Mouse (Mus musculus) MEL (cell line): ENCODE results near the gene Slc44a5. TPM values are rescaled to one million over a fixed set of nuclear protein-coding genes. Genes with fewer than 3 reads are reported as not detected.

Source experiments
- DNase-seq: peaks from one replicate; pipeline ENCODE4 v3.0.0; 2011; ENCODE audit warnings: low read depth, low spot score
- H3K27ac ChIP-seq: 2 replicates; pipeline ENCODE4 v1.5.1; 2012; ENCODE audit warnings: low read depth, mild to moderate bottlenecking, control low read depth, low read length, moderate library complexity; ENCODE audit not compliant: control insufficient read depth
- H3K27me3 ChIP-seq, 2 experiments: fragments of 150-350 bp in 1 of 2; sonication (generic) in 1 of 2; 2 replicates each; pipeline ENCODE4 v1.6.1; 2012; ENCODE audit warnings: low read length in 2 of 2, mild to moderate bottlenecking in 2 of 2, improper control_type of control experiment in 1 of 2, moderate library complexity in 1 of 2; ENCODE audit not compliant: insufficient read depth in 2 of 2, control insufficient read depth in 1 of 2
- H3K36me3 ChIP-seq, 2 experiments: 2 replicates each; pipeline ENCODE4 v1.6.1; 2012 to 2014; ENCODE audit warnings: low read length in 2 of 2, improper control_type of control experiment in 1 of 2, inconsistent platforms in 1 of 2, mild to moderate bottlenecking in 1 of 2; ENCODE audit not compliant: insufficient read depth in 2 of 2, control insufficient read depth in 1 of 2
- H3K4me1 ChIP-seq, 2 experiments: fragments of 150-350 bp in 1 of 2; sonication (generic) in 1 of 2; 2 replicates each; pipeline ENCODE4 v1.6.1; 2012; ENCODE audit warnings: low read length in 2 of 2, improper control_type of control experiment in 1 of 2, mild to moderate bottlenecking in 1 of 2; ENCODE audit not compliant: insufficient read depth in 2 of 2, control insufficient read depth in 1 of 2
- H3K4me3 ChIP-seq, 2 experiments: fragments of 150-350 bp in 1 of 2; sonication (generic) in 1 of 2; 2 replicates each; pipeline ENCODE4 v1.5.1; 2012; ENCODE audit warnings: low read depth in 2 of 2, low read length in 2 of 2, mild to moderate bottlenecking in 2 of 2, moderate library complexity in 2 of 2, control low read depth in 1 of 2, improper control_type of control experiment in 1 of 2; ENCODE audit not compliant: control insufficient read depth in 1 of 2, insufficient read depth in 1 of 2
- H3K79me2 ChIP-seq: 2 replicates; pipeline ENCODE4 v1.6.1; 2012; ENCODE audit warnings: mild to moderate bottlenecking, low read length, moderate library complexity; ENCODE audit not compliant: control insufficient read depth, poor library complexity, insufficient read depth
- H3K9ac ChIP-seq: 2 replicates; pipeline ENCODE4 v1.6.1; 2012; ENCODE audit warnings: low read depth, mild to moderate bottlenecking, control low read depth, low read length, moderate library complexity; ENCODE audit not compliant: control insufficient read depth, poor library complexity, severe bottlenecking
- H3K9me3 ChIP-seq: fragments of 150-350 bp; sonication (generic); replicated peaks from 2 replicates; pipeline ENCODE4 v1.6.1; 2012; ENCODE audit warnings: mild to moderate bottlenecking, low read length, improper control_type of control experiment, moderate library complexity; ENCODE audit not compliant: insufficient read depth
- CHD1 ChIP-seq: IDR thresholded peaks from 2 replicates; pipeline ENCODE4 v1.6.1; 2012; ENCODE audit warnings: low read depth, mild to moderate bottlenecking, inconsistent platforms, low read length, improper control_type of control experiment
- CHD2 ChIP-seq: IDR thresholded peaks from 2 replicates; pipeline ENCODE4 v1.6.1; 2011; ENCODE audit warnings: low read length, improper control_type of control experiment
- CTCF ChIP-seq, 3 experiments: IDR thresholded peaks in 2 of 3; conservative IDR thresholded peaks in 1 of 3; 2 replicates each; pipeline ENCODE4 v1.5.1; 2011 to 2012; ENCODE audit warnings: low read length in 3 of 3, low read depth in 2 of 3, mild to moderate bottlenecking in 2 of 3, improper control_type of control experiment in 1 of 3, inconsistent platforms in 1 of 3, mixed read lengths in 1 of 3, moderate library complexity in 1 of 3; ENCODE audit not compliant: control insufficient read depth in 1 of 3, insufficient read depth in 1 of 3, poor library complexity in 1 of 3, severe bottlenecking in 1 of 3
- ELF1 ChIP-seq: IDR thresholded peaks from 2 replicates; pipeline ENCODE4 v1.6.1; 2014; ENCODE audit warnings: low read depth, mild to moderate bottlenecking, inconsistent platforms, low read length, improper control_type of control experiment, moderate library complexity
- EP300 ChIP-seq, 2 experiments: IDR thresholded peaks; 2 replicates each; pipeline ENCODE4 v1.6.1; 2011; ENCODE audit warnings: improper control_type of control experiment in 2 of 2, low read length in 2 of 2, low read depth in 1 of 2, mild to moderate bottlenecking in 1 of 2
- ETS1 ChIP-seq: IDR thresholded peaks from 2 replicates; pipeline ENCODE4 v1.6.1; 2012; ENCODE audit warnings: low read depth, mild to moderate bottlenecking, inconsistent platforms, low read length, improper control_type of control experiment, moderate library complexity
- GABPA ChIP-seq: IDR thresholded peaks from 2 replicates; pipeline ENCODE4 v1.6.1; 2012; ENCODE audit warnings: low read depth, mild to moderate bottlenecking, inconsistent platforms, low read length, improper control_type of control experiment, moderate library complexity
- JUND ChIP-seq: IDR thresholded peaks from 2 replicates; pipeline ENCODE4 v1.6.1; 2011; ENCODE audit warnings: low read depth, mild to moderate bottlenecking, improper control_type of control experiment, low read length
- MAZ ChIP-seq: IDR thresholded peaks from 2 replicates; pipeline ENCODE4 v1.6.1; 2012; ENCODE audit warnings: low read depth, mild to moderate bottlenecking, inconsistent platforms, low read length, improper control_type of control experiment
- MEF2A ChIP-seq: IDR thresholded peaks from 2 replicates; pipeline ENCODE4 v1.6.1; 2014; ENCODE audit warnings: low read depth, mild to moderate bottlenecking, inconsistent platforms, low read length, improper control_type of control experiment; ENCODE audit not compliant: poor library complexity, insufficient replicate concordance, severe bottlenecking; ENCODE audit errors: extremely low read depth
- MXI1 ChIP-seq: IDR thresholded peaks from 2 replicates; pipeline ENCODE4 v1.6.1; 2011; ENCODE audit warnings: mild to moderate bottlenecking, low read depth, low read length, improper control_type of control experiment
- MYB ChIP-seq: IDR thresholded peaks from 2 replicates; pipeline ENCODE4 v1.6.1; 2011; ENCODE audit warnings: mild to moderate bottlenecking, low read depth, low read length, improper control_type of control experiment
- MYC ChIP-seq: IDR thresholded peaks from 2 replicates; pipeline ENCODE4 v1.6.1; 2011; ENCODE audit warnings: low read depth, mild to moderate bottlenecking, low read length, improper control_type of control experiment, moderate library complexity
- NRF1 ChIP-seq: IDR thresholded peaks from 2 replicates; pipeline ENCODE4 v1.6.1; 2014; ENCODE audit warnings: low read depth, mild to moderate bottlenecking, inconsistent platforms, low read length, improper control_type of control experiment, moderate library complexity; ENCODE audit not compliant: poor library complexity, insufficient read depth, severe bottlenecking
- POLR2A ChIP-seq, 2 experiments: IDR thresholded peaks; 2 replicates each; pipeline ENCODE4 v1.6.1; 2011 to 2012; ENCODE audit warnings: low read length in 2 of 2, mild to moderate bottlenecking in 2 of 2, control low read depth in 1 of 2, improper control_type of control experiment in 1 of 2, low read depth in 1 of 2, moderate library complexity in 1 of 2; ENCODE audit not compliant: control insufficient read depth in 1 of 2, insufficient read depth in 1 of 2, poor library complexity in 1 of 2
- RAD21 ChIP-seq: IDR thresholded peaks from 2 replicates; pipeline ENCODE4 v1.6.1; 2011; ENCODE audit warnings: mild to moderate bottlenecking, low read depth, low read length, improper control_type of control experiment
- SIN3A ChIP-seq: IDR thresholded peaks from 2 replicates; pipeline ENCODE4 v1.6.1; 2012; ENCODE audit warnings: low read length, improper control_type of control experiment, inconsistent platforms
- SMC3 ChIP-seq: IDR thresholded peaks from 2 replicates; pipeline ENCODE4 v1.6.1; 2011; ENCODE audit warnings: low read depth, low read length, improper control_type of control experiment
- TBP ChIP-seq: IDR thresholded peaks from 2 replicates; pipeline ENCODE4 v1.8.0; 2011; ENCODE audit warnings: low read depth, low read length, improper control_type of control experiment
- USF2 ChIP-seq, 2 experiments: IDR thresholded peaks; 2 replicates each; pipeline ENCODE4 v1.6.1; 2011 to 2012; ENCODE audit warnings: improper control_type of control experiment in 2 of 2, low read length in 2 of 2, borderline replicate concordance in 1 of 2, inconsistent platforms in 1 of 2, low read depth in 1 of 2, mild to moderate bottlenecking in 1 of 2; ENCODE audit not compliant: insufficient read depth in 1 of 2
- ZC3H11A ChIP-seq: IDR thresholded peaks from 2 replicates; pipeline ENCODE4 v1.6.1; 2012; ENCODE audit warnings: low read depth, mild to moderate bottlenecking, inconsistent platforms, low read length, improper control_type of control experiment
- ZNF384 ChIP-seq: IDR thresholded peaks from 2 replicates; pipeline ENCODE4 v1.6.1; 2012; ENCODE audit warnings: low read depth, mild to moderate bottlenecking, inconsistent platforms, low read length, improper control_type of control experiment
- polyA plus RNA-seq, 2 experiments: library from polyadenylated mRNA; stranded (reverse) in 1 of 2; unstranded in 1 of 2; fragments of >175 nt in 1 of 2; fragments of >200 nt in 1 of 2; gene quantifications; 2 replicates each; pipeline versions ENCODE4 v1.2.1 to v1.2.4; 2012; ENCODE audit warnings: low replicate concordance in 2 of 2, low read depth in 1 of 2; ENCODE audit not compliant: insufficient read length in 2 of 2, insufficient read depth in 1 of 2, missing spikeins in 1 of 2
- total RNA-seq: library from RNA; depleted of rRNA; stranded (reverse); fragments of 300-350 nt; gene quantifications from 2 replicates; pipeline ENCODE4 v1.2.3, GENCODE M21; 2012

Gene Slc44a5
- total and polyA plus RNA-seq, 3 experiments: not detected

- Histone ChIP-seq H3K27me3 (no peaks in the 10 kb centered on the region), H3K9me3 (no peaks in the 10 kb centered on the region), H3K36me3 (no peaks in the 10 kb centered on the region), H3K9ac (no peak overlapping the region), H3K4me3 (no peak overlapping the region), H3K27ac (no peak overlapping the region), H3K79me2 (no peaks in the 10 kb centered on the region), H3K4me1 (peaks cover 0 to 3% of the 10 kb centered on the region in 2 experiments; a peak in 1 of 4 replicates)
- no peak for DNase-seq
- TF ChIP-seq MYB (no peak), MXI1 (no peak), JUND (no peak), MYC (no peak), RAD21 (no peak), USF2 (IDR thresholded peaks at IDR 0.05; ENCODE audit: borderline replicate concordance in 1 of 2, insufficient read depth in 1 of 2, low read depth in 1 of 2, low read length in 2 of 2) (no peak)
Measured at GRCm38 (mm10) chr3:154172593-154172965, 199.3 kb downstream of the Slc44a5 start.

GRCm38 (mm10) chr3:154173556-154173955 lies 200.3 kb downstream of the Slc44a5 start:
- Histone ChIP-seq H3K36me3 (no peaks in the 10 kb centered on the region), H3K9ac (no peak overlapping the region), H3K9me3 (no peaks in the 10 kb centered on the region), H3K4me3 (no peak overlapping the region), H3K4me1 (peaks cover 0 to 7% of the 10 kb centered on the region in 2 experiments; a peak in 1 of 4 replicates), H3K27me3 (no peaks in the 10 kb centered on the region), H3K79me2 (no peaks in the 10 kb centered on the region), H3K27ac (no peak overlapping the region)
- no peak for TF ChIP-seq CHD1
- no peak for TF ChIP-seq ZNF384
- TF ChIP-seq SMC3: no peak
- TF ChIP-seq TBP: no peak
- TF ChIP-seq ELF1: no peak
- no peak for DNase-seq

GRCm38 (mm10) chr3:154174031-154174430 lies 200.8 kb downstream of the Slc44a5 start:
- Histone ChIP-seq H3K4me3 (no peak overlapping the region), H3K4me1 (peaks cover 0 to 7% of the 10 kb centered on the region in 2 experiments; a peak in 1 of 4 replicates), H3K27ac (no peak overlapping the region), H3K9me3 (no peaks in the 10 kb centered on the region), H3K9ac (no peak overlapping the region)
- no peak for TF ChIP-seq SMC3
- no peak for TF ChIP-seq ELF1
- TF ChIP-seq USF2 (IDR thresholded peaks at IDR 0.05; ENCODE audit: borderline replicate concordance in 1 of 2, insufficient read depth in 1 of 2, low read depth in 1 of 2, low read length in 2 of 2): no peak
- TF ChIP-seq NRF1: no peak
- no peak for TF ChIP-seq SIN3A
- TF ChIP-seq MEF2A: no peak
- TF ChIP-seq ZNF384: no peak
- TF ChIP-seq CTCF (IDR thresholded peaks at IDR 0.05 in 2 of 3, conservative IDR thresholded peaks at IDR 0.05 in 1 of 3; ENCODE audit: control insufficient read depth in 1 of 3, insufficient read depth in 1 of 3, low read depth in 2 of 3, low read length in 3 of 3, poor library complexity in 1 of 3, severe bottlenecking in 1 of 3): no peak
- TF ChIP-seq ETS1: no peak
- no peak for TF ChIP-seq MAZ
- TF ChIP-seq GABPA: no peak
- TF ChIP-seq ZC3H11A: no peak
- TF ChIP-seq POLR2A (IDR thresholded peaks at IDR 0.05; ENCODE audit: control insufficient read depth in 1 of 2, insufficient read depth in 1 of 2, low read depth in 1 of 2, low read length in 2 of 2, poor library complexity in 1 of 2): no peak
- no peak for TF ChIP-seq CHD2
- no peak for TF ChIP-seq EP300 (IDR thresholded peaks at IDR 0.05; ENCODE audit: low read depth in 1 of 2, low read length in 2 of 2)
- TF ChIP-seq, all 39 proteins: peak for 0
- no peak for DNase-seq
- Histone ChIP-seq H3K79me2 (no peaks in the 10 kb centered on the region), H3K27me3 (no peaks in the 10 kb centered on the region), H3K36me3 (no peaks in the 10 kb centered on the region)
